Mouse (Mus musculus): Measurements from ENCODE around the gene Tnip1. TPM values are rescaled to one million over a fixed set of nuclear protein-coding genes. Genes with fewer than 3 reads are reported as not detected.

Tnip1 gene
- polyA plus RNA-seq, 1 experiment from 2014 or later = 17.5 TPM

DNA sequence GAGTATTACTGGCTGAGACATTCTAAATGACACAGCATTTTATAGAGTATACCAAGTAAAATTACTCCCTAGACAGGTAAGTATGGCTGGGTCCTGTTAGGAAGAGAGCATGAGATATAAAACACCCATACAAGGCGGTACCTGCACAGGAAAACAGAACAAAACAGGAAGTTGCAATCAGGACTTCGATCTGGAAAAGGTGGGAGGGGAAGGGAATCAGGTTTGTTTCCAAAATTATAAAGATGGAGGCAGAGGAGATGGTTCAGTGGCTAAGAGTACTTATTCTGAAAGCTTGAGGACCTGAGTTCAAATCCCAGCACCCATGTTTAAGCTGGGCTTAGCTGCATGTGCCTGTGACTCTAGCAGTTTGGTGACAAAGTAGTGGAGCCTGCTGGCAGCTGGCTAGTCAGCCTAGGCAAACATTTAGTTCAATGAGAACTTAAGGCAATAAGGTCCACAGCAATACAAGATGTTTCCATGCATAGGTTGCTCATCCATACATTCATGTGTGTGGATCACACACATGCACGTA lies 94.7 kb downstream of the Tnip1 start:
- Histone ChIP-seq H3K36me3 (peaks cover 36% of the 10 kb centered on the region), H3K9me3 (no peaks in the 10 kb centered on the region), H3K27me3 (no peaks in the 10 kb centered on the region), H3K4me1 (peaks cover 17% of the 10 kb centered on the region), H3K4me2 (peak overlapping the region; percentile 57), H3K4me3 (peak overlapping the region; percentile 80), H3K9ac (no peak overlapping the region), H3K27ac (no peak overlapping the region)
- 73% methylated on average over 3 of the region's 3 CpGs for WGBS
- ATAC-seq (ENCODE audit: borderline replicate concordance, extremely low read depth, low FRiP score, low TSS enrichment) = no peak

DNA sequence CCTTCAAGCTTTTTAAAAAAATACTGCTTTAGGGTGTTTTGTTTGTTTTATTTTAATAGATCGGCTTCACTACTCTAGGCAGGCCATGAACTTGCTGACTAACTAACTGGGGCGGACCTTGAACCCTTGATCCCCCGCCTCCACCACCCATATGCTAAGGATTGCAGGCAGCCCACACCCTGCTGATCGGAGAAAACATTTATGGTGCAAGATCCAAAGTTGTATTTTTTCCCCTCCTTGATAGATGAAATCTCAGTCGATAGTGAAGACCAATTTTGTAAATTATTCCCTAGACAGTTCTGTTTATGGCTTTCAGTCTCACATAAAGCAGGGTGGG lies 95.7 kb downstream of the Tnip1 start:
- Histone ChIP-seq H3K4me1 (peaks cover 17% of the 10 kb centered on the region), H3K36me3 (peaks cover 27% of the 10 kb centered on the region), H3K27ac (peak overlapping the region; percentile 89), H3K9me3 (no peaks in the 10 kb centered on the region), H3K4me2 (peak overlapping the region; percentile 57), H3K9ac (peak overlapping the region; percentile 90), H3K27me3 (no peaks in the 10 kb centered on the region), H3K4me3 (peak overlapping the region; percentile 80)
- ATAC-seq (ENCODE audit: borderline replicate concordance, extremely low read depth, low FRiP score, low TSS enrichment) = peak; percentile 28; the same call in 1 of the 2 replicates
- WGBS = 1% methylated on average over 5 of the region's 5 CpGs

DNA sequence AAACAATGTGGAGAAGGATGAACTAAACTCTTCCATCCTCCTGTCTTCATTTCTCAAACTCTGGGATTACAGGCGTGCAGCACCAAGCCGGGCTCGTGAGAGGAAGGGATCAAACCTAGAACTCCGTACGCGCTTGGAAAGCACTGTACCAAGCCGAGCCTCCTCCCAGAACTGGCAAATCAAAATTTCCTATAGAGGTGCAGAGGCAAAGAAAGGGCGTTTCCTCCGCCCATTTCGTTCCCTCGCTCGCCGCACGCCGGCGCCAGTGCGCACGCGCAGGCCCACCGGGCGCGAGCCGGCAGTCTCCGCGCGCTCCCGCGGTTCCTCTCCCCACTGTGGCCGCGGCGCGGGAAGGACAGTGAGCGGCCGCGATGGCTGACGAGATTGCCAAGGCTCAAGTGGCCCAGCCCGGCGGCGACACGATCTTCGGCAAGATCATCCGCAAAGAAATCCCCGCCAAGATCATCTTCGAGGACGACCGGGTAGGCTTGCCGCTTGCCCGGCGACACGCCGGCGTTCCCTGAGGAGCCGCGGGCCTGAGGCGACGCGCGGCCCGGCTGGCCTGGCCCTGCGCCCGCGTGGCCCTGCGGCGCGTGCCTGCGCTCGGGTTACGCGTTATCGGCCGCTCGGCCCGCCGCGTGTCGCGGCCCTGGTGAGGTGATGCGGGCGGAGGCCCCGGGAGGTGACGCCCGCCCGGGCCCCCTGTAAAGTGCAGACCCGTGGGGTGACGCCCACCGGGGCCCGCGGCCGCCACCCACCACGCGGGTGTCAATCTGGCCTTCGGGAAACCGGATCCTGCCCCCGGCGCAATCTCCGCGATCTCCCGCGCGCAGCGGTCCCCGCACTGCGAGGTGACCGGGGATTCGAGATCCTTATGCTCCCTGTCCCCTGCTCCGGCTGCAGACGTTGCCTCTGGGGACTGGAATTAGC lies 96.3 kb downstream of the Tnip1 start, which contains the start of gene Hint1:
Gene Hint1, plus strand, starts transcription at position 265 of the 930 bp plus-strand sequence.
- H3K4me3 ChIP-seq = peak within 1 kb of the TSS; percentile 80
- peak within 1 kb of the TSS; percentile 57 for H3K4me2 ChIP-seq
- peaks cover 20% of the 10 kb centered on the region for H3K36me3 ChIP-seq
- peak; percentile 85 for ATAC-seq (ENCODE audit: borderline replicate concordance, extremely low read depth, low FRiP score, low TSS enrichment)
- H3K4me1 ChIP-seq = peaks cover 17% of the 10 kb centered on the region
- no peaks in the 10 kb centered on the region for H3K9me3 ChIP-seq
- under 1% methylated on average over 107 of the region's 107 CpGs for WGBS
- H3K27me3 ChIP-seq = no peaks in the 10 kb centered on the region
- H3K27ac ChIP-seq = peak within 1 kb of the TSS; percentile 89
- peak within 1 kb of the TSS; percentile 90 for H3K9ac ChIP-seq

DNA sequence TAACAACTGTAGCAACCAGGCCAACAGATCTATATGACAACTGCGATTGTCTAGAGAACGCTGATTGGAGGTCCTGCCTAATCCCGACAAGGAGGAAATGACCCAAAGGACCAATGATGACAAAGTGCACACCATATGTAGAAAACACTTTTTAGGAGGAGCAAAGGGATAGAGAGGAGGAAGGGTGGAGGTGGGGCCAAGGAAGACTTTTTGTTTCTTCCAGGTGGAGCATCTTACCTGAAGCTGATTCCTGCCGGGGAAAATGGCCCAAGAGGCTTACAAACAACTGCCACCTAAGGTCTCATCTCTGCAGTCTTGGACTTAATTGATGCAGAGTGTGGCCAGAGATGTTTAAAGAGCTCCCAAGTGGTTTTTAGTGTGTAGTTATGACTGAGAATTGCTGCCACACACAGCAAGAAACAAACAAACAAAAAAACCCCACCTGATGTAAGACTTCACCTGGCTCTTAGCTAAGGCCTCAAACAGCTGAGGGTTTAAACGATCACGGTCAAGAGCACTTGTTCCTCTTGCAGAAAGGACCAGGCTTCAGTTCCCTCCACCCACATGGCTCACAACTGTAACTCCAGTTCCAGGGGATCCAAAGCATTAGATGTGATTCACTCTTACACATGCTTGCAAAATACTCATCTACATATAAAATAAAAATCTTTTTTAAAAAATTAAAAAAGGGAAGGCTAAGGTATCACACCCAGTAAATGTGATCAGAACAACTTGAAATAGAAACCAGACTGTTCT lies 97.2 kb downstream of the Tnip1 start:
- Histone ChIP-seq H3K4me2 (peak overlapping the region; percentile 57), H3K27ac (peak overlapping the region; percentile 89), H3K27me3 (no peaks in the 10 kb centered on the region), H3K4me1 (peaks cover 17% of the 10 kb centered on the region), H3K9me3 (no peaks in the 10 kb centered on the region), H3K36me3 (peaks cover 12% of the 10 kb centered on the region), H3K4me3 (peak overlapping the region; percentile 80), H3K9ac (peak overlapping the region; percentile 33)
- ATAC-seq (ENCODE audit: borderline replicate concordance, extremely low read depth, low FRiP score, low TSS enrichment) = no peak
- 67% methylated on average over 6 of the region's 6 CpGs for WGBS

DNA sequence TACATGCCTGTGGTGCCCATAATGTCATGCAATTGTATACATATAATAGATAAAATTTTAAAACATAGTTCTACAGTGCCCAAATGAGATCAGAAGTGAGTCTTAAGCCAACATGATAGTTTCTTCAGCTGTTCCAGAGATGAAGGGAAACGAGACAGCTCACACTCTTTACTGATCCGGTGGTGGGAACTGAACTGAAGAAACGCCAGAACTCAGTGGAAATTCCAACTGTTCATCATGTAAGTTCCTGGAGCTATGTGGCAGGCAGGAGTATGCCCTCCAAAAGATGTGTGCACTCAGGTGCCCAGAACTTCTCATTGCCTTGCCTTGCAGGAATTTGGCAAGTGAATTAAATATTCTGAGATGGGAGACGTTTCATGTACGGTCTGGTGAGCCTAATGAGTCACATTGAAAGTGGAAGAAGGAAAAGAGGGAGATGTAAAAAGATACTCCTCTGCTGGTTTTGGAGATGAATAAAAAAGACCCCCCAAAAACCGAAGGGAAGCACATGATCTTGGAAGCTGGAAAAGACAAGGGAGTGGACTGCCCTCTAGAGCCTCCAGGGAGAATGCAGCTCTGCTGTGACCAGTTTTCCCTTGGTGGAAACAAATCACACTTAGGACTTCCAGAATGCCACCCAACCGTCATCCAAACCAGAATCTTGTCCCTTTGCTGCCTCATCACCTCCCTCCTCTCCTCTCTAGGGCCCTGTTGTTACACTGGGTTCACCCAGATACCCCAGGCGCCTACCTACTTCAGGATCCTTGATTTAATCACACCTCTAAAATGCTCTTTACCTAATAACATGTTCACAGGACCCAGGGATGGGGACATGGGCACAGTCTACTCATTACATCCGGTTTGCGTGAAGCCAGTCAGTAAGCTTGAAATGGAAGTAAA lies 99.8 kb downstream of the Tnip1 start:
- Histone ChIP-seq H3K36me3 (no peaks in the 10 kb centered on the region), H3K9ac (no peak overlapping the region), H3K4me2 (no peak overlapping the region), H3K4me1 (peaks cover 18% of the 10 kb centered on the region), H3K9me3 (no peaks in the 10 kb centered on the region), H3K27me3 (no peaks in the 10 kb centered on the region), H3K27ac (no peak overlapping the region), H3K4me3 (no peak overlapping the region)
- no peak for ATAC-seq (ENCODE audit: borderline replicate concordance, extremely low read depth, low FRiP score, low TSS enrichment)
- WGBS = 43% methylated on average over 10 of the region's 10 CpGs

DNA sequence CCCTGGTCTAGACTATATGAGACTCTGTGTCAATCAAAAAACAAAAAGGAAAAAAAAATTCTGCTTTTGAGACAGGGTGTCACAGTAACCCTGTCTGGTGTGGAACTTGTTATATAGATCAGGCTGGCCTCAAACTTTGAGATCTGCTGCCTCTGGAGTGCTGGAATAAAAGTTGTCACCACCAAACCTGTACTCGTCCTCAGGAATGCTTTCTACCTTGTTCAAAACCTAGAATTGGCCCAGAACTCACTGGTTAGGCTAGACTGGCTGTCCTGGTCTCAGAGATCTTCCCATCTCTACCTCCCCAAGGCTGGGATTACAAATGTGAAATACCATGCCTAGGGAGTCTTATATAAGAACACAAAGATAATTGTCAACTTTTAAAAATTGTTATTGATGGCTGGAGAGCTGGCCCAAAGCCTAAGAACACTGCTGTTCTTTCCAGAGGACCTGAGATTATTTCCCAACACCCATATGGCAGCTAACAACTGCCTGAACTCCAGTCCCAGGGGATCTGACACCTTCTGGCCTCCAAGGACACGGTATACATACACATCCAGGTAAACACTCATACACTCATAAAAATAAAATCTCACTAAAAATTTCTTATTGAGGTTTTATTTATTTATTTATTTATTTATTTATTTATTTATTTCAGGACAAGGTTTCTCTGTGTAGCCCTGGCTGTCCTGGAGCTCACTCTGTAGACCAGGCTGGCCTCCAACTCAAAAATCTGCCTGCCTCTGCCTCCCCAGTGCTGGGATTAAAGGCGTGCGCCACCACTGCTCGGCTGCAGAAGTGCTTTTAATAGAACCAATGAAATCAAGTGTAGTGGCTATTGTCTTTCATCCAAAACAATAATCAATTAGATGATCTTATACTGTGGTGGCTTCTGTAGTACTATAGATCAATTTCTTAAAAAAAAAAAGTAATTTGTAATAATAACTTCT lies 101.0 kb downstream of the Tnip1 start:
- Histone ChIP-seq H3K4me1 (peaks cover 12% of the 10 kb centered on the region), H3K9ac (no peak overlapping the region), H3K27me3 (no peaks in the 10 kb centered on the region), H3K9me3 (no peaks in the 10 kb centered on the region), H3K4me3 (peak overlapping the region; percentile 68; the same call in 1 of the 2 replicates), H3K36me3 (no peaks in the 10 kb centered on the region), H3K4me2 (peak overlapping the region; percentile 49; the same call in 1 of the 2 replicates), H3K27ac (no peak overlapping the region)
- 82% methylated on average over 5 of the region's 5 CpGs for WGBS
- no peak for ATAC-seq (ENCODE audit: borderline replicate concordance, extremely low read depth, low FRiP score, low TSS enrichment)

Other genes with a start within 250 kb of the Tnip1 start
- gene Cdc42se2, start 175.2 kb downstream of the Tnip1 start, polyA plus RNA-seq (2015; fragmentation: Nextera tagmentation; extraction: Ambion mirVana) = 70.9 and 74.8 TPM in 2 replicates
- 5.7 and 9.7 TPM in 2 replicates for gene Lyrm7, start 102.0 kb downstream of the Tnip1 start, polyA plus RNA-seq (2015; fragmentation: Nextera tagmentation; extraction: Ambion mirVana)
- 603 and 672 TPM in 2 replicates for gene Hint1, start 96.5 kb downstream of the Tnip1 start, polyA plus RNA-seq (2015; fragmentation: Nextera tagmentation; extraction: Ambion mirVana)
- gene Gpx3, start 60.5 kb downstream of the Tnip1 start, polyA plus RNA-seq (2015; fragmentation: Nextera tagmentation; extraction: Ambion mirVana) = 149 and 200 TPM in 2 replicates
- 422 and 428 TPM in 2 replicates for gene Anxa6, start 70.5 kb upstream of the Tnip1 start, polyA plus RNA-seq (2015; fragmentation: Nextera tagmentation; extraction: Ambion mirVana)
- gene Ccdc69, start 115.2 kb upstream of the Tnip1 start, polyA plus RNA-seq (2015; fragmentation: Nextera tagmentation; extraction: Ambion mirVana) = 2.9 and 3.8 TPM in 2 replicates
- gene Gm2a, start 135.2 kb upstream of the Tnip1 start, polyA plus RNA-seq (2015; fragmentation: Nextera tagmentation; extraction: Ambion mirVana) = 18.4 and 21.3 TPM in 2 replicates
- gene Slc36a3, start 188.8 kb upstream of the Tnip1 start, polyA plus RNA-seq (2015; fragmentation: Nextera tagmentation; extraction: Ambion mirVana) = not detected in 2 replicates
- gene Slc36a2, start 222.2 kb upstream of the Tnip1 start, polyA plus RNA-seq (2015; fragmentation: Nextera tagmentation; extraction: Ambion mirVana) = 3.0 and 3.7 TPM in 2 replicates
- gene Slc36a1, start 241.4 kb upstream of the Tnip1 start, polyA plus RNA-seq (2015; fragmentation: Nextera tagmentation; extraction: Ambion mirVana) = 2.0 and 2.6 TPM in 2 replicates

Data from lung, embryonic 15.5 days (tissue).